Mouse (Mus musculus) macrophage (primary cell): ENCODE results near the gene Fgr. TPM values are rescaled to one million over a fixed set of nuclear protein-coding genes. Genes with fewer than 3 reads are reported as not detected.

Experiments used
- H3K27ac ChIP-seq: fragments of 350-480 bp; formaldehyde crosslinking; 2 replicates; pipeline ENCODE4 v1.9.0; 2021
- H3K36me3 ChIP-seq: fragments of 350-480 bp; formaldehyde crosslinking; 2 replicates; pipeline ENCODE4 v1.9.0; 2021; ENCODE audit errors: inconsistent target
- H3K4me3 ChIP-seq: fragments of 350-480 bp; formaldehyde crosslinking; 2 replicates; pipeline ENCODE4 v1.9.0; 2021; ENCODE audit errors: inconsistent target
- H3K79me2 ChIP-seq: fragments of 350-480 bp; formaldehyde crosslinking; 2 replicates; pipeline ENCODE4 v1.9.0; 2021; ENCODE audit errors: inconsistent target
- WGBS: methylation state at CpG from one replicate; pipeline ENCODE4 v1.1.7; 2026; ENCODE audit warnings: inconsistent platforms; ENCODE audit not compliant: missing documents; 5-methylcytosine and 5-hydroxymethylcytosine counted together
- polyA plus RNA-seq: library from polyadenylated mRNA; stranded (reverse); fragments of 250-400 nt; gene quantifications from 3 replicates; pipeline ENCODE4 v1.2.4, GENCODE M21; 2018; ENCODE audit warnings: inconsistent platforms

Gene Fgr
- polyA plus RNA-seq, 1 experiment from 2014 or later = 1.8 TPM

- 2% methylated on average over 63 of the region's 84 CpGs for WGBS
- no peaks in the 10 kb centered on the region for H3K36me3 ChIP-seq
- peak overlapping the region; percentile 58 for H3K4me3 ChIP-seq
- no peak overlapping the region for H3K27ac ChIP-seq
- H3K79me2 ChIP-seq = no peaks in the 10 kb centered on the region
Observed at GRCm38 (mm10) chr4:133011821-133012775, 38.2 kb downstream of the Fgr start.

- no peak overlapping the region for H3K27ac ChIP-seq
Observed at GRCm38 (mm10) chr4:133012776-133013265, 38.9 kb downstream of the Fgr start.

GRCm38 (mm10) chr4:133013266-133013891 is 39.5 kb downstream of the Fgr start:
- no peak overlapping the region for H3K4me3 ChIP-seq
- no peak overlapping the region for H3K27ac ChIP-seq
- 46% methylated on average over 9 of the region's 18 CpGs for WGBS
- no peaks in the 10 kb centered on the region for H3K79me2 ChIP-seq
- H3K36me3 ChIP-seq = no peaks in the 10 kb centered on the region

More at GRCm38 (mm10) chr4:133012776-133013265, 38.9 kb downstream of the Fgr start:
- no peaks in the 10 kb centered on the region for H3K36me3 ChIP-seq
- H3K79me2 ChIP-seq = no peaks in the 10 kb centered on the region
- WGBS = 17% methylated on average over 17 of the region's 17 CpGs
- H3K4me3 ChIP-seq = no peak overlapping the region; the same call in 1 of the 2 replicates

- Histone ChIP-seq H3K79me2 (no peaks in the 10 kb centered on the region), H3K4me3 (no peak overlapping the region), H3K27ac (no peak overlapping the region), H3K36me3 (no peaks in the 10 kb centered on the region)
- WGBS = 55% methylated on average over 5 of the region's 5 CpGs
Observed at GRCm38 (mm10) chr4:133014088-133014487, 40.2 kb downstream of the Fgr start.

GRCm38 (mm10) chr4:133014896-133015709 is 41.2 kb downstream of the Fgr start:
- 84% methylated on average over 10 of the region's 10 CpGs for WGBS
- no peaks in the 10 kb centered on the region for H3K36me3 ChIP-seq
- no peak overlapping the region for H3K27ac ChIP-seq
- no peak overlapping the region for H3K4me3 ChIP-seq
- no peaks in the 10 kb centered on the region for H3K79me2 ChIP-seq

- Histone ChIP-seq H3K4me3 (no peak overlapping the region), H3K27ac (no peak overlapping the region)
- WGBS = 84% methylated on average over 9 of the region's 9 CpGs
Observed at GRCm38 (mm10) chr4:133015710-133016651, 42.1 kb downstream of the Fgr start.

GRCm38 (mm10) chr4:133016677-133017415 is 43.0 kb downstream of the Fgr start:
- H3K27ac ChIP-seq = no peak overlapping the region
- H3K79me2 ChIP-seq = no peaks in the 10 kb centered on the region
- no peak overlapping the region for H3K4me3 ChIP-seq
- 84% methylated on average over 4 of the region's 4 CpGs for WGBS
- no peaks in the 10 kb centered on the region for H3K36me3 ChIP-seq

More at GRCm38 (mm10) chr4:133015710-133016651, 42.1 kb downstream of the Fgr start:
- Histone ChIP-seq H3K79me2 (no peaks in the 10 kb centered on the region), H3K36me3 (no peaks in the 10 kb centered on the region)

- H3K36me3 ChIP-seq = no peaks in the 10 kb centered on the region
Observed at GRCm38 (mm10) chr4:133017597-133018262, 43.8 kb downstream of the Fgr start.

GRCm38 (mm10) chr4:133018263-133018798 is 44.4 kb downstream of the Fgr start:
- no peaks in the 10 kb centered on the region for H3K79me2 ChIP-seq
- no peak overlapping the region for H3K4me3 ChIP-seq
- no peak overlapping the region for H3K27ac ChIP-seq
- H3K36me3 ChIP-seq = no peaks in the 10 kb centered on the region
- WGBS = 83% methylated on average over 3 of the region's 3 CpGs

More at GRCm38 (mm10) chr4:133017597-133018262, 43.8 kb downstream of the Fgr start:
- WGBS = 57% methylated on average over 6 of the region's 6 CpGs
- no peaks in the 10 kb centered on the region for H3K79me2 ChIP-seq
- H3K27ac ChIP-seq = no peak overlapping the region
- no peak overlapping the region for H3K4me3 ChIP-seq

- Histone ChIP-seq H3K36me3 (no peaks in the 10 kb centered on the region), H3K4me3 (no peak overlapping the region), H3K79me2 (no peaks in the 10 kb centered on the region), H3K27ac (no peak overlapping the region)
- 88% methylated on average over 1 of the region's 6 CpGs for WGBS
Observed at GRCm38 (mm10) chr4:133020721-133021120, 46.8 kb downstream of the Fgr start.

- Histone ChIP-seq H3K36me3 (no peaks in the 10 kb centered on the region), H3K4me3 (no peak overlapping the region), H3K79me2 (no peaks in the 10 kb centered on the region), H3K27ac (no peak overlapping the region)
- 79% methylated on average over 6 of the region's 9 CpGs for WGBS
Observed at GRCm38 (mm10) chr4:133021181-133021671, 47.3 kb downstream of the Fgr start.

- Histone ChIP-seq H3K36me3 (no peaks in the 10 kb centered on the region), H3K4me3 (no peak overlapping the region), H3K27ac (no peak overlapping the region), H3K79me2 (no peaks in the 10 kb centered on the region)
- 93% methylated on average over 14 of the region's 14 CpGs for WGBS
Observed at GRCm38 (mm10) chr4:133022217-133022616, 48.3 kb downstream of the Fgr start.
